Mouse (Mus musculus) retina, postnatal 1 day (tissue): Measurements from ENCODE around the gene Dnajc9.

Source experiments
- DNase-seq: peaks from one replicate; pipeline ENCODE4 v3.0.0-alpha.2; 2012

The Dnajc9 gene

DNA sequence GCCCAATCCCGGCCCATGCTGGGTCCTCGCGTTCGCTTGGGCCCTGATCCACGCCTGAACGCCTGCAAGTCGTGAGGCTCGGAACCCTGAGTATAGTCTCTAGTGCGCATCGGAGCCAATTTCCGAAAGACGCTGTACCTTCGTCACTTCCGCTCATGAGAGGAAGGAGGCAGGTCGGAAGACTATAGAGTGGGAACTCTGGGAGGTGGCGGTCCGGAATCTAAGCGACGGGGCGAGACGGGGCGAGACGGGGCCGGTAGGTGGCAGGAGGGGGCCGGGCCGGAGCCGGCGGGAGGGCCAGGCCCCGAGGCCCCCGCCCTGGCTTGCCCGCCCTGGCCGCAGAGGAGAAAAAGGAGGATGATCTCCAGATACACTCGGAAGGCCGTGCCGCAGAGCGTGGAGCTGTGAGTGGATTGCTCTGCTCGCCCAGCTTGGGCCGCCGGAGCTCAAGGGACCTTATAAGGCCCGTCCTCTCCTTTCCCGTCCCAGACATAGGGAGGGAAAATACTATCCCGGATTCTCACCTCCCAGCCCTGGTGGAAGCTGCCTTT, 40.6 kb downstream of the Dnajc9 start, which contains the start of the genes Ecd and Fam149b:
TSS of gene Ecd (minus strand) at position 131 of the 551 bp plus-strand sequence.
TSS of gene Fam149b (plus strand) at position 172 of the 551 bp plus-strand sequence.
- peak; percentile 99 for DNase-seq

DNA sequence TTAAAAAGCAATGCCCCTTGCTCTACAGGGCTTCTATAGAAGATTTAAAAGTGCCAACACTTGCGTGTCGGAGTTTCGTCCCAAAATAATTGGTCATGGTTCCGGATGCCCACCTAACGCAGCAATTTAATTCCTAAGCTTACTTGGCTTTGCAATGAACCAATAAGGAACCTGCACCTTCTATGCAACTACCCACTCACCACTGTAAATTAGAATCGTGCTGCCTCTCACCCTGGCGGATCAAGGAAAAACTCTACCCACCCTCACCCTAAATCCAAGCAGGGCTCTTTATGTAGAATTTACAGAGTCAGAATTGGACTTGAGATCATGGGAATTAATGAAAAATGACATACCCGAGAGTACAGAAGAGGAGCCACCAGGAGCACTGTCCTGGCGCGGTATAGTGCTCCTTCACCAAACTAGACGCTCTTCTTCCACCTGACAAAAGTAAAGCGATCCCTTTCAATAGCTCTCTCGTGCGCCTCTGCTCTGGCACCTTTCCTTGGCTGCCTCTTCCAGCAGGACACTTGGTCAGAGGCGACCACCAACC, 41.2 kb downstream of the Dnajc9 start:
- DNase-seq, result no peak

DNA sequence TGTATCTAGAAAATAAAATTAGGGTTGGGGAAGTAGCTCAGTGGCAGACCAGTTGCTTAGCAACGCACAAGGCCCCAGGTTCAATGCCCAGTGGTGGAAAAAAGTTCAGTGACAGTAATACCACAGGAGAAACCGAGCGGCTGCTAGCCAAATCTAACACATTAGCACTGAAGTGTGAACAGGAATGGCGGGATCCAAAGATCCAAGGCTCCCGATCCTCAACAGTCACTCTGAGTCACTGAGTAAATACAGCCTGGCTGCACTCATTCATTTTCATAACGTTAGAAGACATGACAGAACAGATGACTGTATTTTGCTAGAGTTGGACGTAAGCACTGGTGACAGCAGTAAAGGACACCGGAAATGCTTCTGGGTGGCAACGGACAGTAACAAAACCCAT, 42.8 kb downstream of the Dnajc9 start:
- no peak for DNase-seq

DNA sequence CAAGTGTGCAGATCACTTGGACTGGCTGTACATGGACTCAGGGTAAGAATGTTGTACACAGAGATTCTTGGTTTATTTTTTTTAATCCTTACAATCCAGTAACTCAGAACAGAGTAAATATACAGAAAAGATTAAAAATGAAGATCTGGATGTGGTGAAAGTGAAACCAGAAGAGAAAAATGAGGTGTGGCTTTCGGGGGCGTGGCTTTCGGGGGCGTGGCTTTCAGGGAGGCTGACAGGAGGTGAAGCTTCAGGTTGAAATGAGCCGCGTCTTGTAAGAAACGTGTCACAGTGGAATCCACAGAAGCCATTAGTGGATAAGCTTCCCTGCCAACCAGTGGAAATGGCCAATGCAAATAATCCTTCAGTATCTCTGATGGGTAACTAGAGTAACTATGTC, 47.8 kb downstream of the Dnajc9 start:
- DNase-seq, result no peak

DNA sequence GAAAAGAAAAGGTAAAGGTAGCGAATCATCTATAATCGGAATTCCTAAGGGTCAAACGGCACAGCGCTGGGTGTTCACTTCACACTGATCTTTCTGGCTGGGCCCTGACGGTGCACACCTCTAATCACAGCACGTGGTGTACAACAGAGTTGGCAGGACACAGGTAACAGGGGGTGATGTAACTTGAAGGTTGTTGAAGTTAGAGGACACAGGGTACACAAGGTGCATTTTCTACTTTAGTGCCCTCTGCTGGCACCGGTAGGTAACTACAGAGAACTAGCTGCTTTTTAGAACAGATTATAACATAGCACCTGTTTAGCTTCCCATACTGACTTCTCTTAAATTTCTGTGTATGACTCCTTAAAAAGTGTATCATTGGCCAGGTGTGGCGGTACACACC, 48.6 kb downstream of the Dnajc9 start:
- peak; percentile 34 for DNase-seq

DNA sequence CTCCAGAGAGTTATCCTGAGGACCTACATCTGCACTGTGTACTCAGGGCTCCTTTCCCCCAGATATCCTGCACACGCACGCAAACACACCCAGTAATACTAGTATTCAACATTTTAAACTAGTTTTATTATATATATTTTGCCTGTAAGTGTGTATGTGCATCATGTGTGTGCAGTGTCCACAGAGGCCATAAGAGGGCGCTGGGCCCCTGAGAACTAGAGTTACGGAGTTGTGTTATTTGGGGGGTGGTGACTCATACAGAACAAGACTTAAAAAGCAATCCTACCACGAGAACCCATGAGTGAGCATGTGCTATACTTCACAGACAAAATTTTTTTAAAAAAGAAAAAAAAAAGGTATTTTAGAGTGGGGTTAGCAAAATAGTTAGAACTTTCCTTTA, 49.3 kb downstream of the Dnajc9 start:
- DNase-seq, result no peak
